Mouse (Mus musculus) liver, adult 2 months (tissue): ENCODE data around the gene Tmem164. TPM values are rescaled to one million over a fixed set of nuclear protein-coding genes. Genes with fewer than 3 reads are reported as not detected.

Experiments
- DNase-seq: peaks from one replicate; pipeline ENCODE4 v3.0.0-alpha.2; 2011; ENCODE audit warnings: low read depth, low spot score; ENCODE audit errors: extremely low read depth
- H3K27ac ChIP-seq: fragments of 200-500 bp; replicated peaks from 2 replicates; pipeline ENCODE4 v1.5.1; 2012; ENCODE audit warnings: low read depth, mild to moderate bottlenecking, control low read depth, inconsistent platforms, low read length; ENCODE audit not compliant: insufficient read depth
- H3K27me3 ChIP-seq: fragments of 200-500 bp; 2 replicates; pipeline ENCODE4 v1.6.1; 2012; ENCODE audit warnings: mild to moderate bottlenecking, moderate library complexity, low read length, inconsistent platforms; ENCODE audit not compliant: control insufficient read depth, insufficient read depth
- H3K36me3 ChIP-seq: fragments of 200-500 bp; 2 replicates; pipeline ENCODE4 v1.6.1; 2012; ENCODE audit warnings: low read length, inconsistent platforms; ENCODE audit not compliant: control insufficient read depth, insufficient read depth
- H3K4me1 ChIP-seq: fragments of 200-500 bp; 2 replicates; pipeline ENCODE4 v1.6.1; 2011; ENCODE audit warnings: low read length; ENCODE audit not compliant: control insufficient read depth, insufficient read depth
- H3K4me3 ChIP-seq: fragments of 200-500 bp; 2 replicates; pipeline ENCODE4 v1.5.1; 2011; ENCODE audit warnings: low read depth, mild to moderate bottlenecking, control low read depth, low read length, moderate library complexity; ENCODE audit not compliant: insufficient read depth
- H3K79me2 ChIP-seq: fragments of 200-500 bp; 2 replicates; pipeline ENCODE4 v1.6.1; 2012; ENCODE audit warnings: inconsistent platforms, mild to moderate bottlenecking, low read length, moderate library complexity; ENCODE audit not compliant: control insufficient read depth, insufficient read depth
- H3K9ac ChIP-seq: fragments of 200-500 bp; 2 replicates; pipeline ENCODE4 v1.6.1; 2012; ENCODE audit warnings: low read depth, mild to moderate bottlenecking, control low read depth, inconsistent platforms, low read length
- CTCF ChIP-seq: fragments of 200-500 bp; IDR thresholded peaks from 2 replicates; pipeline ENCODE4 v1.5.1; 2011; ENCODE audit warnings: low read depth, low read length, control low read depth
- POLR2A ChIP-seq: fragments of 200-500 bp; IDR thresholded peaks from 2 replicates; pipeline ENCODE4 v1.6.1; 2011; ENCODE audit warnings: low read length, control low read depth; ENCODE audit not compliant: insufficient read depth; ENCODE audit errors: extremely low read depth
- WGBS: fragments of 180-500 bp; shearing (Covaris S2); methylation state at CpG from one replicate; pipeline ENCODE4 v1.1.7; 2018; 5-methylcytosine and 5-hydroxymethylcytosine counted together
- polyA plus RNA-seq: library from polyadenylated mRNA; depleted of rRNA; stranded (reverse); fragments of >200 nt; gene quantifications from 2 replicates; pipeline ENCODE4 v1.2.3, GENCODE M21; 2012
- total RNA-seq: library from RNA; depleted of rRNA; stranded (reverse); fragments of >200 nt; gene quantifications from 2 replicates; pipeline ENCODE4 v1.2.3, GENCODE M21; 2014

Tmem164 gene
- total and polyA plus RNA-seq, 2 experiments, result 5.3 to 8.4 TPM

GRCm38 (mm10) chrX:142724203-142724602 is 43.0 kb downstream of the Tmem164 start:
- DNase-seq, result no peak
- no peak for TF ChIP-seq POLR2A
- no peak for TF ChIP-seq CTCF
- Histone ChIP-seq H3K79me2 (no peaks in the 10 kb centered on the region), H3K27me3 (no peaks in the 10 kb centered on the region), H3K9ac (no peak overlapping the region), H3K27ac (no peak overlapping the region), H3K4me3 (no peak overlapping the region), H3K36me3 (no peaks in the 10 kb centered on the region), H3K4me1 (peaks cover 2% of the 10 kb centered on the region; the same call in 1 of the 2 replicates)
- 92% methylated on average over 2 of the region's 2 CpGs for WGBS

- no peaks in the 10 kb centered on the region for H3K27me3 ChIP-seq
- H3K4me1 ChIP-seq, result peaks cover 2% of the 10 kb centered on the region; the same call in 1 of the 2 replicates
- H3K27ac ChIP-seq, result no peak overlapping the region
- DNase-seq, result no peak
- H3K4me3 ChIP-seq, result no peak overlapping the region
- H3K9ac ChIP-seq, result no peak overlapping the region
- no peak for TF ChIP-seq CTCF
- TF ChIP-seq POLR2A, result no peak
- no peaks in the 10 kb centered on the region for H3K36me3 ChIP-seq
- H3K79me2 ChIP-seq, result no peaks in the 10 kb centered on the region
- WGBS, result 93% methylated on average over 2 of the region's 2 CpGs
Observed at GRCm38 (mm10) chrX:142725571-142725970, 44.4 kb downstream of the Tmem164 start.

GRCm38 (mm10) chrX:142726311-142726710 is 45.1 kb downstream of the Tmem164 start:
- WGBS, result 63% methylated on average over 2 of the region's 2 CpGs
- H3K9ac ChIP-seq, result no peak overlapping the region
- H3K27me3 ChIP-seq, result no peaks in the 10 kb centered on the region
- TF ChIP-seq CTCF (no peak), POLR2A (no peak)
- H3K4me1 ChIP-seq, result peaks cover 2% of the 10 kb centered on the region; the same call in 1 of the 2 replicates
- no peaks in the 10 kb centered on the region for H3K79me2 ChIP-seq
- H3K36me3 ChIP-seq, result no peaks in the 10 kb centered on the region
- no peak overlapping the region for H3K4me3 ChIP-seq
- no peak overlapping the region for H3K27ac ChIP-seq
- no peak for DNase-seq

- 96% methylated on average over 6 of the region's 6 CpGs for WGBS
- H3K4me1 ChIP-seq, result no peaks in the 10 kb centered on the region
- H3K27ac ChIP-seq, result no peak overlapping the region
- TF ChIP-seq CTCF (no peak), POLR2A (no peak)
- no peaks in the 10 kb centered on the region for H3K27me3 ChIP-seq
- no peak overlapping the region for H3K9ac ChIP-seq
- no peaks in the 10 kb centered on the region for H3K79me2 ChIP-seq
- DNase-seq, result no peak
- no peaks in the 10 kb centered on the region for H3K36me3 ChIP-seq
- H3K4me3 ChIP-seq, result no peak overlapping the region
Observed at GRCm38 (mm10) chrX:142727847-142728246, 46.6 kb downstream of the Tmem164 start.

- TF ChIP-seq POLR2A (no peak), CTCF (no peak)
- Histone ChIP-seq H3K36me3 (no peaks in the 10 kb centered on the region), H3K4me1 (no peaks in the 10 kb centered on the region), H3K27me3 (no peaks in the 10 kb centered on the region), H3K79me2 (no peaks in the 10 kb centered on the region), H3K4me3 (no peak overlapping the region), H3K27ac (no peak overlapping the region), H3K9ac (no peak overlapping the region)
- 100% methylated on average over 1 of the region's 1 CpGs for WGBS
- DNase-seq, result no peak
Observed at GRCm38 (mm10) chrX:142729040-142729439, 47.8 kb downstream of the Tmem164 start.

GRCm38 (mm10) chrX:142729482-142729881 is 48.3 kb downstream of the Tmem164 start:
- WGBS, result 84% methylated on average over 2 of the region's 2 CpGs
- Histone ChIP-seq H3K27me3 (no peaks in the 10 kb centered on the region), H3K4me1 (no peaks in the 10 kb centered on the region), H3K27ac (no peak overlapping the region), H3K79me2 (no peaks in the 10 kb centered on the region), H3K36me3 (no peaks in the 10 kb centered on the region), H3K9ac (no peak overlapping the region), H3K4me3 (no peak overlapping the region)
- TF ChIP-seq CTCF (no peak), POLR2A (no peak)
- no peak for DNase-seq
